Mouse (Mus musculus) hindbrain, embryonic 13.5 days (tissue): ENCODE data around the gene Pfdn4. TPM values are rescaled to one million over a fixed set of nuclear protein-coding genes. Genes with fewer than 3 reads are reported as not detected.
A peak's percentile ranks its signal among the peaks of the same experiment; 100 is the strongest.

ENCODE experiments used
- ATAC-seq: fragments of 200-750 bp; cut with Nextera tagmentation; 2 replicates; pipeline ENCODE4 v1.8.0; 2017; ENCODE audit warnings: moderate TSS enrichment; ENCODE audit not compliant: low FRiP score
- H3K27ac ChIP-seq: fragments of 300-500 bp; sonication (generic); 2 replicates; pipeline ENCODE4 v1.5.1; 2015; ENCODE audit warnings: inconsistent platforms, mild to moderate bottlenecking, moderate library complexity
- H3K27me3 ChIP-seq: fragments of 300-500 bp; sonication (generic); 2 replicates; pipeline ENCODE4 v1.6.1; 2015; ENCODE audit warnings: mild to moderate bottlenecking, inconsistent platforms
- H3K36me3 ChIP-seq: fragments of 300-500 bp; sonication (generic); 2 replicates; pipeline ENCODE4 v1.6.1; 2015; ENCODE audit warnings: mild to moderate bottlenecking, inconsistent platforms
- H3K4me1 ChIP-seq: fragments of 300-500 bp; sonication (generic); replicated peaks from 2 replicates; pipeline ENCODE4 v1.6.1; 2015; ENCODE audit warnings: inconsistent platforms
- H3K4me2 ChIP-seq: fragments of 300-500 bp; sonication (generic); 2 replicates; pipeline ENCODE4 v1.6.1; 2015; ENCODE audit warnings: inconsistent platforms, mild to moderate bottlenecking, moderate library complexity
- H3K4me3 ChIP-seq: fragments of 300-500 bp; sonication (generic); 2 replicates; pipeline ENCODE4 v1.5.1; 2015; ENCODE audit warnings: mild to moderate bottlenecking, inconsistent platforms
- H3K9ac ChIP-seq: fragments of 300-500 bp; sonication (generic); 2 replicates; pipeline ENCODE4 v1.6.1; 2015; ENCODE audit warnings: mild to moderate bottlenecking, inconsistent platforms
- H3K9me3 ChIP-seq: fragments of 300-500 bp; sonication (generic); 2 replicates; pipeline ENCODE4 v1.6.1; 2016; ENCODE audit warnings: inconsistent platforms
- WGBS: fragments of 180-500 bp; shearing (Covaris S2); methylation state at CpG from one replicate; pipeline ENCODE4 v1.1.7; 2015; 5-methylcytosine and 5-hydroxymethylcytosine counted together
- polyA plus RNA-seq: library from polyadenylated mRNA; unstranded; fragments of >200 nt; fragmentation: Nextera tagmentation; extraction: Ambion mirVana; gene quantifications from 2 replicates; pipeline ENCODE4 v1.2.1, GENCODE M21; 2015

Pfdn4 gene
- polyA plus RNA-seq, 1 experiment from 2014 or later: 148 TPM

DNA sequence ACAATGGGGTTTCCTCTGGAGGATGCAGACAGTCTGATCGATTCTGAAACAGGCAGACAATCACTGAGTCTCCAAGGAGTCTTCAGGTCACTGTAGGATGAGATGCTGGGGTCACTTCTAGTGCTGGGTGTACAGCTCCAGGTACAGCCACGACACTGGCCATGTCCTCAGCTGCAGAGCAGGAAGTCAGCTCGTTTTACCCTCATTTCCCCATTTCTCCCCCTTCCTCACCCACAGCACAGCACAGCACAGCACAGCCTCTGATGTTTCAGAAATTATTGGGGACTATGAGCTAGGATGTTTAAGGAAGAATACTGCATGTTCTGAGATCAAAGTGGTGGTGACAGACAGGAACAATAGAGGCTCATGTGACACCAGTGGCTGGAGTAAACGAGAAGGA is 7.8 kb downstream of the Pfdn4 start:
- Histone ChIP-seq H3K4me3 (no peak overlapping the region), H3K9ac (no peak overlapping the region), H3K4me2 (no peak overlapping the region), H3K36me3 (no peaks in the 10 kb centered on the region), H3K4me1 (peaks cover 10% of the 10 kb centered on the region), H3K27ac (no peak overlapping the region), H3K27me3 (peaks cover 34% of the 10 kb centered on the region), H3K9me3 (no peaks in the 10 kb centered on the region)
- ATAC-seq: no peak
- 45% methylated on average over 4 of the region's 4 CpGs for WGBS

DNA sequence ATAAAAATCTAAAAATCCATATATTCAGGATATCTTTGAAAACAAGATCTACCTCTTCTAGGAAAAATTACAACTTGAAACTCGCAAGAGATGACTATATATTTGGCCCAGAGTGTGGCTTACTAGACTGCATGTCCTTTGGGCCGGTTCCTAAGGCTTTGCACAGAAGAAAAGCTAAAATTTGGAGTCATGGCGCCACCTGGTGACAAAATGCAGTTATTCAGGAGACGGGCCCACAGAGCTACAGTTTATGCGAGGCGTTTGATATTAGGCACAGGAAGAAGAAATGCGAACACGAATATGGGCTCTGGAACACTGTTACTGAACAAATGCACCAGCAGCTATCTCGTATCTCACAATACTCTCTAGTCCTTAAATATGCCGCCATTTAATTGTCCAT is 11.5 kb downstream of the Pfdn4 start:
- no peak overlapping the region for H3K9ac ChIP-seq
- H3K36me3 ChIP-seq: no peaks in the 10 kb centered on the region
- no peaks in the 10 kb centered on the region for H3K9me3 ChIP-seq
- H3K4me2 ChIP-seq: no peak overlapping the region
- H3K27me3 ChIP-seq: peaks cover 11% of the 10 kb centered on the region; the same call in 1 of the 2 replicates
- no peak overlapping the region for H3K4me3 ChIP-seq
- H3K27ac ChIP-seq: no peak overlapping the region
- peaks cover 23% of the 10 kb centered on the region for H3K4me1 ChIP-seq
- ATAC-seq: no peak
- 11% methylated on average over 10 of the region's 10 CpGs for WGBS

DNA sequence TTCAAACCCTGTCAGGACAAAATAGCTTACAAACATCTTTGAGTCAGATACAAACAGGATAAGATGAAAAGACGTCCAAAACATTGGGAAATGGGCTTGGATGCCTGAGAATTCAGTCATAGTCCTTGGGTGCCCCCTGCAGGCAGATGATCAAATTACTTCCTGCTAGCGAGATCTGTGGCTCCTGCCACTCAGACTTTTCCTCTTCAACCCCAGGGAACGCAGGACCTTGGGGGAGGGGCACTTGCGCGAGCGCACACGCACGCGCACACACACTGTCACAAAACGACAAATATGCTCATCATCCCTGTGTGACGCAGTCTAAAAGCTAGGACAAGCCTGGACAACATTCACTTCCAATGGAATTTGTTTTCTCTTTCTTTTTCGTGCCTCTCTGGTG is 12.6 kb downstream of the Pfdn4 start:
- H3K4me3 ChIP-seq: peak overlapping the region; percentile 27
- H3K27ac ChIP-seq: no peak overlapping the region
- H3K27me3 ChIP-seq: peaks cover 3% of the 10 kb centered on the region; the same call in 1 of the 2 replicates
- ATAC-seq: no peak
- H3K36me3 ChIP-seq: no peaks in the 10 kb centered on the region
- H3K4me1 ChIP-seq: peaks cover 32% of the 10 kb centered on the region
- 3% methylated on average over 12 of the region's 12 CpGs for WGBS
- H3K9me3 ChIP-seq: no peaks in the 10 kb centered on the region
- peak overlapping the region; percentile 55; the same call in 1 of the 2 replicates for H3K9ac ChIP-seq
- peak overlapping the region; percentile 53 for H3K4me2 ChIP-seq

DNA sequence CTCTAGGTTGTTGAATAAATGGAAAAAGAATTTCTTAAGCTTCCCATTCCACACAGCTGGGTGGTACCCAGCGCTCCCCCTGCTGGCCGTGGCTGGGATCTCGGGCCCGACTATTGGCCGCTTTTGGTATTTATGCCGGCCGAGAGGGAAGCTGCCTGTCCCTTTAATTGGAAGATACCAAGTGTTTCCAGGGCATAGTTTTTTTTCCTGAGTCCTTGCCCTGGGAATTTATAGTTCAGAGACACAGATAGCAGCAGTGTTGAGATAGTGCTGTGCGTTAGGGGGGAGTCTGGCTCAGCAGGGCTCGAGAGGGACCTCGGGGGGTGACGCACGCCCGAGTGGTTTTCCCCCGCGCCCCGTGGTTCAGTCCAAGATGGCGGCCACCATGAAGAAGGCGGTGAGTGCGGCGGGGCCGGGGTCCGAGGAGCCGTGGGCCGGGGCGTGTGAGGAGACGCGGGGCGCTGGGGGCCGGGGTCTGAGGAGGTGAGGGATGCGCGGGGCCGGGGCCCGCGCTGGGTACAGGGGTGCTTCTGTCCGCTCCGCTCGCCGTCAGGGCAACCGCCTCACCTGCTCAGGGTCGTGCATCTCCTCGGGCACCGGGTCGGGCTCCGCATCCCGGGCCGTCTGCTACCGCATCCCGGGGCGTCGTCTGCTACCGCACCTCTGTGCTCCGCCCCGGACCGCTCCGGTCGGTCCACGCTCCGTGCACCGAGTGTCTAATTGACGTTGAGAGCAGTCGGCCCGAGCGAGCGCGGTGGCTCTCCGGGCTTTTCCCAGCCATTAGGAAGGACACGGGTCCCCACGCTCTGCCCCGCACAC is 15.1 kb downstream of the Pfdn4 start:
- peak; percentile 72 for ATAC-seq
- Histone ChIP-seq H3K4me2 (peak overlapping the region; percentile 88), H3K36me3 (peaks cover 7% of the 10 kb centered on the region), H3K9ac (peak overlapping the region; percentile 98), H3K9me3 (no peaks in the 10 kb centered on the region), H3K4me1 (peaks cover 32% of the 10 kb centered on the region), H3K4me3 (peak overlapping the region; percentile 95), H3K27me3 (no peaks in the 10 kb centered on the region), H3K27ac (peak overlapping the region; percentile 90)
- WGBS: under 1% methylated on average over 60 of the region's 69 CpGs

DNA sequence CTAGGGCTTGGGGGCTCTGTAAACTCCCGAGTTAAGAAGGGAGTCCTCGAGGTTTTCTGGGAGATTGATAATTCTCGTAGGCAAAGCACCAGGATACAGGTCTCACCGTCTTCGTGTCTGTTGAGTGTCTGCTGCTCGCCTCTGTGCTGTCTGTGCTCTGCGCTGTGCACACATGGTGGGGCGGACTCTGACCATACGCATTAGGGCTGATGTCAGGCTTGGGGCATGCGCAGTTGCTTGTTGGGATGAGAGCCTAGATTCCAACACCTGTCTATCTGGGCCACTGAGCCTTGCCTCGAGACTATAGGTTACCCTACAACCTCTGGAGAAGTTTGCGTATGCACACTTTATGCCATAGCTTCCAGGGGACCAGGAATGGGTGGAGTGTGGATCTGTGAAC is 17.5 kb downstream of the Pfdn4 start:
- Histone ChIP-seq H3K27me3 (no peaks in the 10 kb centered on the region), H3K4me2 (no peak overlapping the region), H3K4me3 (no peak overlapping the region), H3K4me1 (peaks cover 29% of the 10 kb centered on the region), H3K27ac (no peak overlapping the region), H3K36me3 (peaks cover 30% of the 10 kb centered on the region), H3K9ac (no peak overlapping the region), H3K9me3 (no peaks in the 10 kb centered on the region)
- 94% methylated on average over 12 of the region's 12 CpGs for WGBS
- no peak for ATAC-seq

DNA sequence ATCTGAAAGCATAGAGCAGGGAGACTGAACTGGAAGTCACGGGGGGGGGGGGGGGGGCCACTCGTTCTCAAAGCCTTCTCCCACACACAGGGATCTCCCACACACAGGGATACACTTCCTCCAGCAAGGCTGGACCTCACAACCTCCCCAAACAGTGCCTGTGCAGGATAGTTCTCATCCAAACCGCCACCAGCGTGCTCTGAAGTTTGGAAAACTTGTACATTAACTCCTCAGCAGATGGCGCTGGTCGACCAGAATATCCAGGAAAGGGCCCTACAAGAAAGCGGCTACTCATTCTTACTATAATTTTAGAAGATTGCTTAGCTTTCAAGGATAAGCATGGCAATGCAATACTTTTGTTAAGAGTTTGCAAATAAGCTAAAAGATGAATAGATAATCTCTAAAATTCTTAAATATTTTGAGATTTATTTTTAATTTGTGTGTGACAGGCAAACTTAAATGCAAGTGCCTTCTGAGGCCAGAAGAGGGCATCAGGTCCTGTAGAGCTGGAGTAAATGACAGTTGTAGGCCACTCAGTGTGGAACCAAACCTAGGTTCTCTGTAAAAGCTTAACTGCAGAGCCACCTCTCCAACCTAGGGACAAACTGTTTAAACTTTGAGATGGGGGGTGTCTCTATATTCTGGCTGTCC is 24.2 kb downstream of the Pfdn4 start:
- peak; percentile 80 for ATAC-seq
- Histone ChIP-seq H3K27me3 (no peaks in the 10 kb centered on the region), H3K9ac (no peak overlapping the region), H3K4me1 (peaks cover 6% of the 10 kb centered on the region; the same call in 1 of the 2 replicates), H3K9me3 (no peaks in the 10 kb centered on the region), H3K36me3 (peaks cover 39% of the 10 kb centered on the region), H3K4me2 (no peak overlapping the region), H3K4me3 (no peak overlapping the region), H3K27ac (no peak overlapping the region)
- WGBS: 13% methylated on average over 6 of the region's 7 CpGs

DNA sequence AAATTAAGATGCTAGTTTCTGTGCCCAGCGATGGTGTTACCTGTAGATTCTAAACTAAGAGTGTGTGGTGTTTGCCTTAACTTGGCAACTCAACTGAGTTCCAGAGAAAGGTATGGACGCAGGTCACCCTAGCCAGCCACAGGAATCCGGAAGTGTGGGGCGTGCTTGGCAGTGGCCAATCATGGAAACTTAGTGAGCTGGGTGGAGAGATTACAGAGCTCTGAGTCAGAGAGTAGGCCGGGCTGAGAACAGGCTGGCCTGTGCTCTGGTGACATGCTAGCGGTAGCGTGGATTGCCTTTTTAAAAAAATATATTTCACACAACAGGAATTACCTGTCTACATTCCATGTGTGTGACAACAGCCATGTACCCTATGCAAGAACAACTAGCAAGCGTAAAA is 30.3 kb downstream of the Pfdn4 start:
- H3K27me3 ChIP-seq: no peaks in the 10 kb centered on the region
- H3K36me3 ChIP-seq: no peaks in the 10 kb centered on the region
- H3K4me3 ChIP-seq: no peak overlapping the region
- no peak overlapping the region for H3K27ac ChIP-seq
- no peaks in the 10 kb centered on the region for H3K4me1 ChIP-seq
- H3K9ac ChIP-seq: no peak overlapping the region
- no peaks in the 10 kb centered on the region for H3K9me3 ChIP-seq
- no peak for ATAC-seq
- no peak overlapping the region for H3K4me2 ChIP-seq
- 93% methylated on average over 8 of the region's 8 CpGs for WGBS

DNA sequence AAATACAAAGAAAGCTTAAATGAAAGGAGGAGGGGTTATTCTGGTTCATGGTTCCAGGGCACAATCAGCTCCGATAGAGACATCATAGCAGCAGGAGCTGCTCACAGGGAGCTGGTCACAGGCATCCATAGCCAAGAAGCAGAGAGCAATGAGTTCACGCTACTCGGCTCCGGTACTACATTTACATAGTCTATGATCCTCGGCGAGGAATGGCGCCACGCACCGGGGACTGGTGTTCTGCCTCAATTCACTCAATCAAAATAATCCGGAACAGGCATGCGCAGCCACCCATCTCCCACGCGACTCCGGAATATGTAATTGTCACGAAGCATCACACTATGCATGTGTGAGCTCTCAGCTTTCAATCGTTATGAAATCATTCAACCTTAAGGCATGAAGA is 31.8 kb downstream of the Pfdn4 start:
- Histone ChIP-seq H3K36me3 (no peaks in the 10 kb centered on the region), H3K4me3 (no peak overlapping the region), H3K27ac (no peak overlapping the region), H3K27me3 (no peaks in the 10 kb centered on the region), H3K9ac (no peak overlapping the region), H3K9me3 (no peaks in the 10 kb centered on the region), H3K4me1 (no peaks in the 10 kb centered on the region), H3K4me2 (no peak overlapping the region)
- no peak for ATAC-seq
- WGBS: 83% methylated on average over 16 of the region's 16 CpGs

DNA sequence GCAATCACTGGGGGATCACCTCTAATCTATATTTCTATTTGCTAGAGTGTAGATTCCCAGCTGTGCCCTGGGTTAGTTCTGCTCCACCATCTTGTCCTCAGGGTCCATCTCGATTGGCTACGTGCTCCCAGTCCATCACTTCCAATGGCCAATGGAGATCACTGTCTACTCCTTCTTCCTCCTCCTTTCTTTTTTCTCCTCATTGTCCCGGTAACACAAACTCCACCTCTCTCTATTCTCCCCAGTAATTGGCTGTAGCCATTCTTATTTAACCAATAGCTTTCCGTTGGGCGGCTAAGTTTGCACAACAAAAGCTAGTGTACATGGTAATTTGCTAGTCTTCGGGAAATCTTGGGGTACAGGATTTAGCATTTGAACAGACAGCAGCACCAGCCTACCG is 33.5 kb downstream of the Pfdn4 start:
- 83% methylated on average over 7 of the region's 7 CpGs for WGBS
- Histone ChIP-seq H3K27me3 (no peaks in the 10 kb centered on the region), H3K36me3 (no peaks in the 10 kb centered on the region), H3K27ac (no peak overlapping the region), H3K4me3 (no peak overlapping the region), H3K4me1 (no peaks in the 10 kb centered on the region), H3K9me3 (no peaks in the 10 kb centered on the region), H3K9ac (no peak overlapping the region), H3K4me2 (no peak overlapping the region)
- ATAC-seq: no peak

DNA sequence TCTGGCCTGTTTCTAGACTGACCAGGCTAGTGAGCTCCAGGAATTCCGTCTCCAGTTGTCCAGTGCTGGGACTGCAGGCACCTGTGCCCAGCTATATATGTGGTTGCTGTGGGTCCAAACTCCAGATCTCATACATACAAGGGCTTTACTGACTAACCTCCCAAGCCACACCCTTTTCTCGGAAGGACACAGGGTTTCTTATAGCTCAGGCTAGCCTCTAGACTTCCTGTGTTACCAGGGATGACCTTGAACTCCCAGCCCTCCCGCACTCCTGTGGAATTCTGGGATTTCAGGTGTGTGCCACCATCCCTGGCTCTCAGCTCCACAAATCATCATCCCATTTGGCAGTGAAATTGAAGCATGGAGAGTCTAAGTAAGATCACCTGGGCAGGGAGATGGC is 34.0 kb downstream of the Pfdn4 start:
- Histone ChIP-seq H3K4me1 (no peaks in the 10 kb centered on the region), H3K9ac (no peak overlapping the region), H3K4me3 (no peak overlapping the region), H3K9me3 (no peaks in the 10 kb centered on the region), H3K27me3 (no peaks in the 10 kb centered on the region), H3K27ac (no peak overlapping the region), H3K4me2 (no peak overlapping the region), H3K36me3 (no peaks in the 10 kb centered on the region)
- 91% methylated on average over 3 of the region's 3 CpGs for WGBS
- no peak for ATAC-seq

DNA sequence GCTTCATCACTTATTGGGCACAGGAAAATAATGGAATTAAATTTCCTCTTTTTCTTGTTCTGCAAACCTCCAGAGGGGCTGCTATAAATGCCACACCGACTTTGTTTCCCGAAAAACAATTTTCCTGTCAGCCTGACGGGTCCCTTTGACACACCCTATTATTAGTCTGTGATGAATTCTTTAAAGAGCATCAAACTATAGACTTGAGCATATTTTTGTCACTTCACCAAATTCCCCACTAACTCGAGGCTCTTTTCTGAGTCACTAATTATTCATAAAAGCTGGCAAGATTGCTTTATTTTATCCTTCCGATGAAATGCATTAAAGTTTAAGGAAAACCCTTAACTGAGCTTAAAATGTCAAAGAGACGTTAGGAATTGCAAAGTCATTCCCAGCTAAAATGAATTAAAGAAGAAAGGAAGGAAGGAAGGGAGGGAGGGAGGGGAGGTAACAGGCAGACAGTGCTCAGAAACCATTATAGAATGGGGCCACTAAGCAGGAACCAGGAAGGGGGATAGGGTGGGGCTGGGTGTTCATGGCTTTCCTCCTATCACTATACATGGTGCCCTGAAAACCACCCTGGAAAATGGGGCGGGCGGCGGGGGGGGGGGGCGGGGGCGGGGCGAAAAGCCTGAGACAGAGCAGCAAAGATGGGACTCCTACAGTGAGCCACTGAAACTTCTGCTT is 38.0 kb downstream of the Pfdn4 start:
- no peak overlapping the region for H3K27ac ChIP-seq
- ATAC-seq: no peak
- H3K4me3 ChIP-seq: no peak overlapping the region
- no peaks in the 10 kb centered on the region for H3K4me1 ChIP-seq
- 68% methylated on average over 12 of the region's 12 CpGs for WGBS
- H3K4me2 ChIP-seq: no peak overlapping the region
- H3K9me3 ChIP-seq: no peaks in the 10 kb centered on the region
- H3K27me3 ChIP-seq: no peaks in the 10 kb centered on the region
- H3K36me3 ChIP-seq: no peaks in the 10 kb centered on the region
- H3K9ac ChIP-seq: no peak overlapping the region

DNA sequence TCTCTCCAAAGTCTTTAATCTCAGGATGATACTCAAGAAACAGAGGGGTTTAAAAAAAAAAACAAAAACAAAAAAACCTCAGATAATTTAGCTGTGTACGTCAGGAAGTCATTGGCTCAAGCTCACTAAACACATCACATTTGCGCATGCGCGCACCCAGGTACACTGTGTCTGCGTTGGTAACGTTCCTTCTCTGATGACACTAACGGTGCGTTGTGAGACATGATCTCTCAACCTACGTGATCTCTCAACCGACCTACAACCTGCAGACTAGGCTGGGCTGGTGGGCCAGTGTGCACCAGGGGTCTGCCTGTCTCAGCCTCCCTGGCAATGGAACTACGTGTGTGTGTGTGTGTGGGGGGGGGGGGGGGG is 38.6 kb downstream of the Pfdn4 start:
- H3K27ac ChIP-seq: no peak overlapping the region
- no peaks in the 10 kb centered on the region for H3K27me3 ChIP-seq
- H3K4me1 ChIP-seq: no peaks in the 10 kb centered on the region
- H3K4me2 ChIP-seq: no peak overlapping the region
- H3K4me3 ChIP-seq: no peak overlapping the region
- no peak overlapping the region for H3K9ac ChIP-seq
- no peaks in the 10 kb centered on the region for H3K36me3 ChIP-seq
- 93% methylated on average over 11 of the region's 11 CpGs for WGBS
- no peaks in the 10 kb centered on the region for H3K9me3 ChIP-seq
- ATAC-seq: no peak
